Mouse (Mus musculus): ENCODE results near the gene Cdk2ap2.

DNA sequence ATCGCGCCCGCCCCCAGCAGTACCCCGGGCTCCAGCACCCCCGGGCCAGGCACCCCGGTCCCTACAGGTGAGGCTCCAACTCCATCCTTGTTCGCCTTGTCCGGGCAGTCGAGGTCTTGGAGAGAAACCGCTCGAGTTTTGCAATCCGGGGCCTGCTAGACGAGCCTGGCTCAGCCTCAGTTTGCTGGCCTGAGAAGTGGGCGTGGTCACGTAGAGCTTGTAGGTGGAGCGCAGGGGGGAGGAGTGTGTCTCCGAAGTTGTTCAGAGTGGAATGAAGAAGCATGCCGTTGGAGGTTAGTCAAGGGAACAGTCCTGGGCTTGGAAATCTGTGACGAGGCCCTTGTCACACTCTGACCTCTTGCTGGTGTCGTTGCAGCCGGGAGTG is 451 bp downstream of the Cdk2ap2 start:
- TF ChIP-seq GATA1 (IDR thresholded peaks at IDR 0.05; ENCODE audit: borderline replicate concordance, low read length) (no peak), FLI1 (IDR thresholded peaks at IDR 0.05; ENCODE audit: low read length) (no peak)
